Mouse (Mus musculus): Measurements from ENCODE around the gene Stard13. TPM values are rescaled to one million over a fixed set of nuclear protein-coding genes. Genes with fewer than 3 reads are reported as not detected.

Stard13 gene
- total and polyA plus RNA-seq, 2 experiments, result 7.8 to 21.3 TPM

DNA sequence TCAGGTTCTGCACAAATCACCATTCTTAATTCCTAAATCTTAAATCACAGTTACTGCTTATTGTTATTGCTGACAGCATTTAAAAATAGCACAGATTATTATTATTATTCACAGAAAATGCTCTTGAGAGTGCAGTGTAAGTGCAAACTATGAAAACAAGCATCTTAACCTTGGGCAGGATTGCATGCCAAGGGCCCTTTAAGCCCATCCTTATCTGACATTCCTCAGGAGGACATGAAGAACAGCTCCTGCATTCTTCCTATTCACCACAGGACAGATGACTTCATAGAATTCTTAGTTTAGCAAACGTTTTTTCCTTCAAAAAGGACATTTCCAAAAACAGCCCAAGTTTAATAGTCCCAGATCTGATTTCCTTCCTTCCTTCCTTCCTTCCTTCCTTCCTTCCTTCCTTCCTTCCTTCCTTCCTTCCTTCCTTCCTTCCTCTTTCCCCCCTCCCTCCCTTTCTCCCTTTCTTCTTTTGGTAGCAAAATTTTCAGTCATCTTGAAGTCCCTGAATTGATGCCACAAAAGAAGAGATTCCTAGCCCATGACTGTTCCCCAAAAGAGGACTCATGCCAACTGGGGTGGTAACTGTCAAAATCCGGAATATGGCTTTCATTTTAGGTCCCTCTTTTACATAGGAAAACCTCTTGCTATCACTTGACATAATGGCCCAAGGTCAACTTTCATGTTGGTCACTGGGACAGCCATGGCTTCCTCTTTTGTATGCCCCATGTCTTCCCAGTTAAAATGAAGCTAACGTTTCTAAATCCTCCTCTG is 140.6 kb downstream of the Stard13 start:
- 76% methylated on average over 3 of the region's 3 CpGs for WGBS
- H3K36me3 ChIP-seq (ENCODE audit: control insufficient read depth, insufficient read depth, low read length), result peaks cover 14% of the 10 kb centered on the region
- peaks cover 24% of the 10 kb centered on the region for H3K4me1 ChIP-seq (ENCODE audit: control insufficient read depth, insufficient read depth, low read length)
- no peak for TF ChIP-seq CTCF (IDR thresholded peaks at IDR 0.05; ENCODE audit: low read depth, low read length)
- TF ChIP-seq POLR2A (IDR thresholded peaks at IDR 0.05; ENCODE audit: extremely low read depth, insufficient read depth, low read length), result no peak
- H3K27me3 ChIP-seq (ENCODE audit: control insufficient read depth, insufficient read depth, low read length), result no peaks in the 10 kb centered on the region
- peaks cover 19% of the 10 kb centered on the region; the same call in 1 of the 2 replicates for H3K79me2 ChIP-seq (ENCODE audit: control insufficient read depth, insufficient read depth, low read length)
- H3K4me3 ChIP-seq (ENCODE audit: insufficient read depth, low read depth, low read length), result no peak overlapping the region
- H3K27ac ChIP-seq (replicated peaks; ENCODE audit: insufficient read depth, low read depth, low read length), result no peak overlapping the region
- no peak for DNase-seq (ENCODE audit: extremely low read depth, low read depth, low spot score)
- no peak overlapping the region for H3K9ac ChIP-seq (ENCODE audit: low read depth, low read length)

GRCm38 (mm10) chr5:151090996-151091395 is 142.6 kb downstream of the Stard13 start:
- DNase-seq (ENCODE audit: extremely low read depth, low read depth, low spot score), result no peak
- Histone ChIP-seq H3K27me3 (ENCODE audit: control insufficient read depth, insufficient read depth, low read length) (no peaks in the 10 kb centered on the region), H3K4me3 (ENCODE audit: insufficient read depth, low read depth, low read length) (no peak overlapping the region), H3K9ac (ENCODE audit: low read depth, low read length) (no peak overlapping the region), H3K27ac (replicated peaks; ENCODE audit: insufficient read depth, low read depth, low read length) (no peak overlapping the region), H3K36me3 (ENCODE audit: control insufficient read depth, insufficient read depth, low read length) (peaks cover 14% of the 10 kb centered on the region), H3K79me2 (ENCODE audit: control insufficient read depth, insufficient read depth, low read length) (peaks cover 26% of the 10 kb centered on the region; the same call in 1 of the 2 replicates), H3K4me1 (ENCODE audit: control insufficient read depth, insufficient read depth, low read length) (peaks cover 24% of the 10 kb centered on the region)
- 92% methylated on average over 6 of the region's 6 CpGs for WGBS
- no peak for TF ChIP-seq POLR2A (IDR thresholded peaks at IDR 0.05; ENCODE audit: extremely low read depth, insufficient read depth, low read length)
- TF ChIP-seq CTCF (IDR thresholded peaks at IDR 0.05; ENCODE audit: low read depth, low read length), result no peak

DNA sequence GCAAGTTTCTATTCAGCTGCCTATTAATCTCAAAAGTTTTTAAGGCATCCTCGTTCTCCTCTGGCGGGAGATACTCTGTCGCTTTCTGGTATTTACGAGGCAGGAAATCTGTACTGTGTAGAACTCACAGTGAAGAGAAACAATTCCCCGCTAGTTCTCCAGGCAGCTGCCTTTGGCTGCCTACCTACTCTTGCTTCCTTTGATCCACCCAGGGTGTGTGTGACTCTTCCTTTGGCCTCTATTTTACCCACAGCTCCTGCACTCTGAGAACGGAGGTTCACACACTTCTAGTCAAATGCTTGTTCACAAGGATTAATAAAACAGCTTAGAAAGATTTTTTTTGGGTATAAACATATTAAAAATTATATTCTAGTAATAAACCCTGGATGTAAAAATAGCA is 144.4 kb downstream of the Stard13 start:
- DNase-seq (ENCODE audit: extremely low read depth, low read depth, low spot score), result no peak
- H3K4me3 ChIP-seq (ENCODE audit: insufficient read depth, low read depth, low read length), result no peak overlapping the region
- H3K79me2 ChIP-seq (ENCODE audit: control insufficient read depth, insufficient read depth, low read length), result peaks cover 25% of the 10 kb centered on the region; the same call in 1 of the 2 replicates
- peaks cover 14% of the 10 kb centered on the region for H3K36me3 ChIP-seq (ENCODE audit: control insufficient read depth, insufficient read depth, low read length)
- no peaks in the 10 kb centered on the region for H3K27me3 ChIP-seq (ENCODE audit: control insufficient read depth, insufficient read depth, low read length)
- H3K4me1 ChIP-seq (ENCODE audit: control insufficient read depth, insufficient read depth, low read length), result peaks cover 18% of the 10 kb centered on the region
- 84% methylated on average over 6 of the region's 6 CpGs for WGBS
- no peak overlapping the region for H3K27ac ChIP-seq (replicated peaks; ENCODE audit: insufficient read depth, low read depth, low read length)
- H3K9ac ChIP-seq (ENCODE audit: low read depth, low read length), result no peak overlapping the region
- TF ChIP-seq CTCF (IDR thresholded peaks at IDR 0.05; ENCODE audit: low read depth, low read length), result no peak

DNA sequence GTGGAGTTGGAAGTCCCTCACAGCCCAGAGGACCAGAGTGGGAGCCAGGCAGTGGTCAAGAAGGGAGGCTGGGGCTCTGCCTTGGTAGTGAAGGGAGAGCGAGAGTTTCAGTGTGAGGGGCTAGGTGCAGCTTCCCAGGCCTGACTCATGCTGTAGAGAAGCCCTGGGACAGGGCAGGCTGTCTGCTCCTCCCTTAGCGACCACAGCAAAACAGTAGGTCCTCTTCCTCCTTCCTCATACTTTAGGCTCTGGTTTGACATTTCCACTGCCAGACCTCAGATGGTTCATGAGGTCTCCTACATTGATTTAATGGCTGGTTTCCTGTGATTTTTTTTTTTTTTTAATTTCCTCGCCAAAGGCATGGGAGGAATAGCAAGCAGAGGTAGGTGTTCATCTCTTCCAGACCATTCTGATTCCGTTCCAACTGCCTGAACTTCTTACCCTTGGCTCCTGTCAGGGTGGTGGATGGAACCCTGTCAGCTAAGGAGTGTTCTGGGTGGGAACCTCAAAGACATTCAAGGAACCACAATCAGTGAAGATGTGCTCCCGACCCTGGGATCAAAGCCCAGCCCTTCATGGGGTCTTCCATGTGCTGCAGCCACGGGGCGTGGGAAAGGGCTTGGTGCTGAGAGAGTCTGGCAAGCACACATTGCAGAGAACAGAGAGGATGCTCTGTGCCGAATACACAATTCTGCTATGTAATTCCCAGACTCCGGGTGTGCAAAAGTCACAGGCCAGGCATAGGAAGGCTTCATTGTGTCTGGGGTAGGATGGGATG is 147.0 kb downstream of the Stard13 start:
- H3K27me3 ChIP-seq (ENCODE audit: control insufficient read depth, insufficient read depth, low read length), result no peaks in the 10 kb centered on the region
- no peak overlapping the region for H3K4me3 ChIP-seq (ENCODE audit: insufficient read depth, low read depth, low read length)
- 75% methylated on average over 9 of the region's 9 CpGs for WGBS
- H3K9ac ChIP-seq (ENCODE audit: low read depth, low read length), result no peak overlapping the region
- peaks cover 18% of the 10 kb centered on the region for H3K4me1 ChIP-seq (ENCODE audit: control insufficient read depth, insufficient read depth, low read length)
- TF ChIP-seq POLR2A (IDR thresholded peaks at IDR 0.05; ENCODE audit: extremely low read depth, insufficient read depth, low read length), result no peak
- no peak for TF ChIP-seq CTCF (IDR thresholded peaks at IDR 0.05; ENCODE audit: low read depth, low read length)
- DNase-seq (ENCODE audit: extremely low read depth, low read depth, low spot score), result no peak
- peaks cover 20% of the 10 kb centered on the region; the same call in 1 of the 2 replicates for H3K79me2 ChIP-seq (ENCODE audit: control insufficient read depth, insufficient read depth, low read length)
- no peak overlapping the region for H3K27ac ChIP-seq (replicated peaks; ENCODE audit: insufficient read depth, low read depth, low read length)
- peaks cover 6% of the 10 kb centered on the region; the same call in 1 of the 2 replicates for H3K36me3 ChIP-seq (ENCODE audit: control insufficient read depth, insufficient read depth, low read length)

DNA sequence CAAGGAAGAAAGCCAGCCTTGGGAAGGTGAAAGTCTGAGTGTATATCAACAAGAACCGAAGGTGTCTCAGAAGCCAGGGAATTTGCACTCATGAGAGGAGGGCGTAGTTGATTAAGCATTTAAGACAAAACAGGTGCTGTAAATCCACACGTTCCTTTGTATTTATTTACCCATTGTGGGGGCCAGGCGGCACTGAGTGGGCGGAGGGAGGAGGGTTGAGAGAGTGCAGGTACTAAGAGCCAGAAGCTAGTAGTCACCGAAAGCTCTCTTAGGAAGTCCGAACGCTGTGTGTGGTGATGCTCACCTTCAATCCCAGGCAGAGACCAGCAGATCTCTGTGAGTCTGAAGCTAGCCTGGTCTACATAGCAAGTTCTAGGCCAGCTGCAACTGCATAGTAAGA is 147.9 kb downstream of the Stard13 start:
- 84% methylated on average over 8 of the region's 8 CpGs for WGBS
- H3K4me3 ChIP-seq (ENCODE audit: insufficient read depth, low read depth, low read length), result no peak overlapping the region
- no peak for TF ChIP-seq POLR2A (IDR thresholded peaks at IDR 0.05; ENCODE audit: extremely low read depth, insufficient read depth, low read length)
- no peak for TF ChIP-seq CTCF (IDR thresholded peaks at IDR 0.05; ENCODE audit: low read depth, low read length)
- no peak for DNase-seq (ENCODE audit: extremely low read depth, low read depth, low spot score)
- no peak overlapping the region for H3K9ac ChIP-seq (ENCODE audit: low read depth, low read length)
- H3K27me3 ChIP-seq (ENCODE audit: control insufficient read depth, insufficient read depth, low read length), result no peaks in the 10 kb centered on the region
- no peak overlapping the region for H3K27ac ChIP-seq (replicated peaks; ENCODE audit: insufficient read depth, low read depth, low read length)
- H3K79me2 ChIP-seq (ENCODE audit: control insufficient read depth, insufficient read depth, low read length), result peaks cover 20% of the 10 kb centered on the region; the same call in 1 of the 2 replicates
- H3K4me1 ChIP-seq (ENCODE audit: control insufficient read depth, insufficient read depth, low read length), result peaks cover 21% of the 10 kb centered on the region
- peaks cover 2% of the 10 kb centered on the region; the same call in 1 of the 2 replicates for H3K36me3 ChIP-seq (ENCODE audit: control insufficient read depth, insufficient read depth, low read length)
